Mouse (Mus musculus) myocyte (in vitro differentiated cells): ENCODE measurements at regions not wholly inside any gene's neighbourhood (a gene's known extent, or its start where the extent isn't known, plus 50 kb on each side); places are given as distances from the start of the nearest gene placed in this dataset.

Experiments
- H3K27me3 ChIP-seq: one replicate; pipeline ENCODE4 v1.6.1; 2011; ENCODE audit not compliant: control insufficient read depth, insufficient read depth, insufficient read length
- H3K36me3 ChIP-seq: one replicate; pipeline ENCODE4 v1.6.1; 2011; ENCODE audit not compliant: control insufficient read depth, insufficient read depth
- H3K4me2 ChIP-seq: one replicate; pipeline ENCODE4 v1.6.1; 2011; ENCODE audit warnings: low read depth, control low read depth
- H3K4me3 ChIP-seq: one replicate; pipeline ENCODE4 v1.5.1; 2011; ENCODE audit warnings: mild to moderate bottlenecking, control low read depth, moderate library complexity
- H3K79me2 ChIP-seq: one replicate; pipeline ENCODE4 v1.6.1; 2011; ENCODE audit not compliant: control insufficient read depth, insufficient read depth
- H3ac ChIP-seq: one replicate; pipeline ENCODE4 v1.6.1; 2011; ENCODE audit not compliant: control insufficient read depth, insufficient read length
- CEBPB ChIP-seq: IDR thresholded peaks from 2 replicates; pipeline ENCODE4 v1.6.1; 2011; ENCODE audit warnings: mild to moderate bottlenecking, moderate library complexity; ENCODE audit not compliant: poor library complexity, insufficient read depth, severe bottlenecking
- E2F4 ChIP-seq: IDR thresholded peaks from one replicate; pipeline ENCODE4 v1.6.1; 2011; ENCODE audit warnings: mild to moderate bottlenecking, control low read depth, moderate library complexity; ENCODE audit not compliant: insufficient read depth
- MAX ChIP-seq: IDR thresholded peaks from one replicate; pipeline ENCODE4 v1.6.1; 2011; ENCODE audit warnings: low read depth, mild to moderate bottlenecking, control low read depth
- MYOD1 ChIP-seq, 3 experiments: IDR thresholded peaks; one replicate each; pipeline ENCODE4 v1.6.1; 2011; ENCODE audit warnings: control low read depth in 2 of 3, low read depth in 2 of 3, mild to moderate bottlenecking in 2 of 3, moderate library complexity in 1 of 3; ENCODE audit not compliant: insufficient read length in 2 of 3, control insufficient read depth in 1 of 3
- MYOG ChIP-seq, 3 experiments: IDR thresholded peaks; one replicate each; pipeline ENCODE4 v1.6.1; 2011; ENCODE audit warnings: control low read depth in 2 of 3, low read depth in 2 of 3, mild to moderate bottlenecking in 2 of 3; ENCODE audit not compliant: insufficient read length in 2 of 3, control insufficient read depth in 1 of 3, insufficient read depth in 1 of 3
- POLR2A ChIP-seq: IDR thresholded peaks from one replicate; pipeline ENCODE4 v1.6.1; 2011; ENCODE audit warnings: low read depth, mild to moderate bottlenecking, control low read depth, moderate library complexity; ENCODE audit not compliant: insufficient read length
- POLR2AphosphoS2 ChIP-seq: IDR thresholded peaks from one replicate; pipeline ENCODE4 v1.6.1; 2011; ENCODE audit warnings: low read depth, control low read depth; ENCODE audit not compliant: insufficient read length
- REST ChIP-seq: IDR thresholded peaks from one replicate; pipeline ENCODE4 v1.6.1; 2011; ENCODE audit warnings: mild to moderate bottlenecking, control low read depth, moderate library complexity; ENCODE audit not compliant: insufficient read depth, insufficient read length
- SRF ChIP-seq: IDR thresholded peaks from one replicate; pipeline ENCODE4 v1.6.1; 2011; ENCODE audit warnings: low read depth; ENCODE audit not compliant: control insufficient read depth, insufficient read length
- TCF12 ChIP-seq: IDR thresholded peaks from one replicate; pipeline ENCODE4 v1.6.1; 2011; ENCODE audit warnings: mild to moderate bottlenecking, control low read depth; ENCODE audit not compliant: poor library complexity, insufficient read depth, severe bottlenecking
- TCF3 ChIP-seq: IDR thresholded peaks from one replicate; pipeline ENCODE4 v1.6.1; 2011; ENCODE audit warnings: low read depth, control low read depth; ENCODE audit not compliant: insufficient read length
- USF1 ChIP-seq: IDR thresholded peaks from one replicate; pipeline ENCODE4 v1.6.1; 2011; ENCODE audit warnings: low read depth, mild to moderate bottlenecking, control low read depth, moderate library complexity

DNA sequence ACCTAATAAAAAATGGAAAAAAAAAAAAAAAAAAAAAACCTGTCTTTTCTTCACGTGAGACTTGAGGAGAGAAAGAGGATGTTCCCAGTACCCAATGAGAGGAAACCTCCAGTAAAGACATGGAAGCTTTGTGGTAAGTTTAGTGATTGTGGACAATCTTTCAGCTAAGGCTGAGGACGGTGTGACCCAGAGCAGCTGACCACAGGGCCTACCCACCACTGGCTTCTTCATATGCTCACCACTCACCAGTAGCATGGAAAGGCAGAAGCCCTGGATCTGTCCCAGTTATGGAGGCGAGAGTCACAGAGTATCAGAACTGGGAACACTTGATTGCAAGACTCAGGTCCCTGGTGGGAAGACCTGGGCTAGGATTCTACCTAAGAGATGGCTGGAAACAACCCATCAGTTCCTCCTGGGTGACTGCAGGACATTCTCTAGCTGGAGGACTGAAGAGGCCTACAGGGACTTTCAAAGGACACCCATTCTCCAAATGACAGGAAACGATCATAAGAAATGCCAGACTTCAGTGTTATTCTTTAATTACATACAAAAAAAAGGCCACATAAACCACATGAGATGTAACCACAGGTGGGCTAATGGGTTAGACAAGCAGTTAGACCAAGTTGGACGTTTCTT lies 271.8 kb downstream of the Maf start:
- TF ChIP-seq MYOG (IDR thresholded peaks at IDR 0.05; ENCODE audit: control insufficient read depth in 1 of 3, insufficient read depth in 1 of 3, insufficient read length in 2 of 3, low read depth in 2 of 3) (no peak), TCF3 (no peak), REST (no peak), POLR2A (no peak), MYOD1 (IDR thresholded peaks at IDR 0.05; ENCODE audit: control insufficient read depth in 1 of 3, insufficient read length in 2 of 3, low read depth in 2 of 3) (no peak), CEBPB (no peak), E2F4 (no peak), SRF (no peak), USF1 (no peak), MAX (no peak), TCF12 (no peak), POLR2AphosphoS2 (no peak)
- H3K36me3 ChIP-seq = no peaks in the 10 kb centered on the region
- H3ac ChIP-seq = no peak overlapping the region
- H3K79me2 ChIP-seq = no peaks in the 10 kb centered on the region
- no peak overlapping the region for H3K4me3 ChIP-seq
- H3K27me3 ChIP-seq = no peaks in the 10 kb centered on the region
- no peak overlapping the region for H3K4me2 ChIP-seq

- TF ChIP-seq CEBPB = no peak
- no peak for TF ChIP-seq MYOD1 (IDR thresholded peaks at IDR 0.05; ENCODE audit: control insufficient read depth in 1 of 3, insufficient read length in 2 of 3, low read depth in 2 of 3)
- no peak for TF ChIP-seq E2F4
- no peak for TF ChIP-seq USF1
- no peak for TF ChIP-seq MYOG (IDR thresholded peaks at IDR 0.05; ENCODE audit: control insufficient read depth in 1 of 3, insufficient read depth in 1 of 3, insufficient read length in 2 of 3, low read depth in 2 of 3)
- no peak for TF ChIP-seq POLR2AphosphoS2
- no peak for TF ChIP-seq REST
- TF ChIP-seq MAX = no peak
- Histone ChIP-seq H3ac (no peak overlapping the region), H3K36me3 (no peaks in the 10 kb centered on the region), H3K79me2 (no peaks in the 10 kb centered on the region), H3K4me3 (no peak overlapping the region), H3K27me3 (no peaks in the 10 kb centered on the region), H3K4me2 (no peak overlapping the region)
These were observed 275.1 kb downstream of the Maf start for GRCm38 (mm10) chr8:115432396-115433040.

DNA sequence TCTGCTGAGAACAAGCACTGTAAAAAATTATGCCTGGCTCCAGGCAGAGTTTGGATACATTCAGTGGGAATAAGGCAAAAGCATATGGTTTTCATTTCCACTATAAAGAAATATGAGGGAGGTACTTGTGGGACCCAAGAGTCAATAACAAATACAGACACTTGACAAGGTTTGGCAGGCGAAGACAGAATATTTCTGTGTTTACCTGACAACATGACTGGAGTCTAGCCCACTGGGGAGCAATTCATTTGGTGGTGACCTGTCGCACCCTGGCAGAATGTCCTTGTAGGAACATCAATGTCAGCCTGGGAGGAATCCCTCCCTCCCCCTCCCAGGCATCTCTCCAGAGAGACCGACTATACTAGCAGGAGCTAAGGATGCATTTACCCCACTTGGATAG lies 276.8 kb downstream of the Maf start:
- H3K79me2 ChIP-seq = no peaks in the 10 kb centered on the region
- H3K4me3 ChIP-seq = no peak overlapping the region
- H3ac ChIP-seq = no peak overlapping the region
- no peak overlapping the region for H3K4me2 ChIP-seq
- TF ChIP-seq SRF (no peak), POLR2A (no peak), TCF3 (no peak), TCF12 (no peak), USF1 (no peak), E2F4 (no peak), REST (no peak), POLR2AphosphoS2 (no peak), MYOD1 (IDR thresholded peaks at IDR 0.05; ENCODE audit: control insufficient read depth in 1 of 3, insufficient read length in 2 of 3, low read depth in 2 of 3) (no peak), MYOG (IDR thresholded peaks at IDR 0.05; ENCODE audit: control insufficient read depth in 1 of 3, insufficient read depth in 1 of 3, insufficient read length in 2 of 3, low read depth in 2 of 3) (no peak), MAX (no peak), CEBPB (no peak)
- H3K36me3 ChIP-seq = no peaks in the 10 kb centered on the region
- no peaks in the 10 kb centered on the region for H3K27me3 ChIP-seq

DNA sequence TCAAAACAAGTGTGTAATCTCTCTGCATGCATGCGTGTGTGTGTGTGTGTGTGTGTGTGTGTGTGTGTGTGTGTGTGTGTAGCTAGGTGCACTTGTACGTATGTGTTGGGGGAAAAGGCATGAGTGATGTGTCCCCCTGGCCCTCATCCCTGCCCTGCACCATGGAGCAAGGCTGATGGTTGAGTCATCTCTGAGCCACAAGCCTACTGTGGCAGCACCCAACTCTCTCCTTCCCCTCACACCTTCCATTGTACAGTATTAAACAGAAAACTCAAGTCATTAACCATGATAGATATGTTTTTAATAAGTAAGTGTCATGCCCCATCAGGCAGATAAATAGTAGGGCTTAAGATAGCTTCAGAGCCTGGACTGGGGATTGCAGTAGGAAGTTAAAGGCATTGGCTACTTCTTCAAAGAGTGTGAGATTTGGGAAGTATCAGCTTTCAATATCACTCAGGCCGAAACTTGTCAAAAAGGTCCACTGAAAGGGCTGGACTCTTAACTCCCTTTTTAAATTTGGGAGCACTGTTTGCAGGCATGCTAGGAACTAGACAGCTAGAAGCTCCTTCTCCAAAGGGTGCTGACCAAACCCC lies 278.2 kb downstream of the Maf start:
- TF ChIP-seq MAX (no peak), TCF12 (no peak), USF1 (no peak), TCF3 (no peak), CEBPB (no peak), REST (no peak), MYOD1 (IDR thresholded peaks at IDR 0.05; ENCODE audit: control insufficient read depth in 1 of 3, insufficient read length in 2 of 3, low read depth in 2 of 3) (no peak), MYOG (IDR thresholded peaks at IDR 0.05; ENCODE audit: control insufficient read depth in 1 of 3, insufficient read depth in 1 of 3, insufficient read length in 2 of 3, low read depth in 2 of 3) (no peak), SRF (no peak), POLR2AphosphoS2 (no peak), E2F4 (no peak), POLR2A (no peak)
- no peaks in the 10 kb centered on the region for H3K27me3 ChIP-seq
- no peak overlapping the region for H3ac ChIP-seq
- no peak overlapping the region for H3K4me2 ChIP-seq
- H3K79me2 ChIP-seq = no peaks in the 10 kb centered on the region
- H3K36me3 ChIP-seq = no peaks in the 10 kb centered on the region
- H3K4me3 ChIP-seq = no peak overlapping the region
